Mouse (Mus musculus) neural tube, embryonic 14.5 days (tissue): ENCODE results near the gene Dact3. TPM values are rescaled to one million over a fixed set of nuclear protein-coding genes. Genes with fewer than 3 reads are reported as not detected.

Experiments used
- ATAC-seq: fragments of 200-750 bp; cut with Nextera tagmentation; 2 replicates; pipeline ENCODE4 v1.8.0; 2017; ENCODE audit warnings: low read depth, mild to moderate bottlenecking, moderate TSS enrichment, moderate library complexity
- H3K27ac ChIP-seq: fragments of 300-500 bp; sonication (generic); 2 replicates; pipeline ENCODE4 v1.5.1; 2014; ENCODE audit warnings: low read depth, mild to moderate bottlenecking, control low read depth, low read length, moderate library complexity, mixed read lengths
- H3K27me3 ChIP-seq: fragments of 300-500 bp; sonication (generic); 2 replicates; pipeline ENCODE4 v1.6.1; 2014; ENCODE audit warnings: low read length; ENCODE audit not compliant: control insufficient read depth, insufficient read depth
- H3K36me3 ChIP-seq: fragments of 300-500 bp; sonication (generic); 2 replicates; pipeline ENCODE4 v1.6.1; 2014; ENCODE audit warnings: low read length, mixed read lengths; ENCODE audit not compliant: control insufficient read depth, insufficient read depth
- H3K4me1 ChIP-seq: fragments of 300-500 bp; sonication (generic); 2 replicates; pipeline ENCODE4 v1.6.1; 2014; ENCODE audit warnings: low read length; ENCODE audit not compliant: control insufficient read depth, insufficient read depth
- H3K4me2 ChIP-seq: fragments of 300-500 bp; sonication (generic); 2 replicates; pipeline ENCODE4 v1.6.1; 2014; ENCODE audit warnings: mild to moderate bottlenecking, low read depth, low read length, control low read depth
- H3K4me3 ChIP-seq: fragments of 300-500 bp; sonication (generic); 2 replicates; pipeline ENCODE4 v1.5.1; 2014; ENCODE audit warnings: low read depth, low read length, control low read depth, mixed read lengths
- H3K9ac ChIP-seq: fragments of 300-500 bp; sonication (generic); replicated peaks from 2 replicates; pipeline ENCODE4 v1.6.1; 2014; ENCODE audit warnings: low read depth, mild to moderate bottlenecking, control low read depth, low read length, mixed read lengths
- H3K9me3 ChIP-seq: fragments of 300-500 bp; sonication (generic); 2 replicates; pipeline ENCODE4 v1.6.1; 2016; ENCODE audit warnings: low read length; ENCODE audit not compliant: control insufficient read depth
- WGBS: fragments of 180-500 bp; shearing (Covaris S2); extraction: QIAGEN DNeasy Blood & Tissue Kit; methylation state at CpG from one replicate; pipeline ENCODE4 v1.1.7; 2014; 5-methylcytosine and 5-hydroxymethylcytosine counted together
- polyA plus RNA-seq: library from polyadenylated mRNA; unstranded; fragments of >200 nt; fragmentation: Nextera tagmentation; extraction: Ambion mirVana; gene quantifications from 2 replicates; pipeline ENCODE4 v1.2.1, GENCODE M21; 2014

Gene Dact3
- polyA plus RNA-seq, 1 experiment from 2014 or later = 6.1 TPM

- ATAC-seq = no peak
- Histone ChIP-seq H3K4me1 (peaks cover 11% of the 10 kb centered on the region; the same call in 1 of the 2 replicates), H3K9ac (no peak overlapping the region), H3K36me3 (no peaks in the 10 kb centered on the region), H3K4me3 (no peak overlapping the region), H3K9me3 (no peaks in the 10 kb centered on the region), H3K27me3 (peaks cover 8% of the 10 kb centered on the region), H3K4me2 (no peak overlapping the region), H3K27ac (no peak overlapping the region)
- 5% methylated on average over 6 of the region's 6 CpGs for WGBS
Measured at GRCm38 (mm10) chr7:16893612-16894011, 18.5 kb downstream of the Dact3 start.

- no peak overlapping the region for H3K4me3 ChIP-seq
- peak; percentile 18; the same call in 1 of the 2 replicates for ATAC-seq
- peaks cover 8% of the 10 kb centered on the region for H3K27me3 ChIP-seq
- no peaks in the 10 kb centered on the region for H3K9me3 ChIP-seq
- WGBS = 0% methylated on average over 4 of the region's 4 CpGs
- no peak overlapping the region for H3K9ac ChIP-seq
- H3K4me1 ChIP-seq = peaks cover 11% of the 10 kb centered on the region; the same call in 1 of the 2 replicates
- H3K4me2 ChIP-seq = peak overlapping the region; percentile 47; the same call in 1 of the 2 replicates
- no peaks in the 10 kb centered on the region for H3K36me3 ChIP-seq
- no peak overlapping the region for H3K27ac ChIP-seq
Measured at GRCm38 (mm10) chr7:16894279-16894678, 19.2 kb downstream of the Dact3 start.

GRCm38 (mm10) chr7:16895000-16895399 is 19.9 kb downstream of the Dact3 start:
- Histone ChIP-seq H3K4me2 (peak overlapping the region; percentile 47), H3K36me3 (no peaks in the 10 kb centered on the region), H3K9ac (no peak overlapping the region), H3K27ac (no peak overlapping the region), H3K4me3 (peak overlapping the region; percentile 16; the same call in 1 of the 2 replicates), H3K9me3 (no peaks in the 10 kb centered on the region), H3K27me3 (peaks cover 8% of the 10 kb centered on the region), H3K4me1 (peaks cover 11% of the 10 kb centered on the region; the same call in 1 of the 2 replicates)
- under 1% methylated on average over 23 of the region's 24 CpGs for WGBS
- peak; percentile 12 for ATAC-seq

DNA sequence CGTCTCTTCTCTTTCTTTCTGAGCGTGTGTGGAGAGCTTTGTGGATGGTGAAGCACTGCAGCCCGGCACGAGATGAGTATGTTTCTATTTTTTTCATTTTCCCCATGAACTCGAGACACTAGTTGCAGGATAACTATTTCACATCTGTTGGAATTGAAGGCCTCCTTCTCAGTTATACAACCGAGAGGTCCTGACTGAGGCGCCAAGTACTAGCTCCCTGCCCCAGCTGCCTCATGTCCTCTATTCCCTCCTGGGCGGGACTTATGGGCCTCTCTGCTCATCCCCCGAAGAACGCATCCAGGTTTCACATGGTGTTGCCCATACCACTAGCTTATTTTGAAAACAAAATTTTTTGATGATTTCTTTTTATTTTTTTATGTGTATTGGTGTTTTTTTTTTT is 20.4 kb downstream of the Dact3 start:
- H3K9ac ChIP-seq = no peak overlapping the region

DNA sequence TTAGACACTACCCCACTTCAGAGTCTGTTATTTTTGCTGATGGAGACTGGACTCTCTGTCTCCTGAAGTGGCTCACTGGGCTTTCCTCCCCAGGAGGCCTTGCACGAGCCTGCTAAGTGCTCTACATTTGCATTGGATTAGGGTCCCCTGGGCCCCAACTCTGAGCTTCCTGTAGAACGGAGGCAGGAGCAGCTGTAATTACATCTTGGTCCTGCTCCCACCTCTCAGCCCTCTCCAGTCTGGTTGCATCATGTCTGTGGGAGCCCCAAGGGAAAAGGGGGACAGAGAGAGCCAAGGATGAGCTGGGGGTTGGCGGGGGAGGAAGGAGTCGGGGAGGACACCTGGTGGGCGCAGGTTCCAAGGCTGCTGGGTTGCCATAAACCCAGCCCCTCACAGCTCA is 25.4 kb downstream of the Dact3 start:
- Histone ChIP-seq H3K4me1 (no peaks in the 10 kb centered on the region; the same call in 1 of the 2 replicates), H3K36me3 (no peaks in the 10 kb centered on the region), H3K9ac (no peak overlapping the region), H3K4me2 (no peak overlapping the region), H3K27ac (no peak overlapping the region), H3K9me3 (no peaks in the 10 kb centered on the region), H3K4me3 (no peak overlapping the region), H3K27me3 (no peaks in the 10 kb centered on the region)
- ATAC-seq = 0 out of 2 replicates have a peak, but pooled peaks have one; percentile 19
- WGBS = 10% methylated on average over 5 of the region's 5 CpGs

More for the DNA sequence above, 20.4 kb downstream of the Dact3 start:
- 24% methylated on average over 10 of the region's 10 CpGs for WGBS
- H3K9me3 ChIP-seq = no peaks in the 10 kb centered on the region
- no peak overlapping the region for H3K27ac ChIP-seq
- no peak overlapping the region; the same call in 1 of the 2 replicates for H3K4me3 ChIP-seq
- ATAC-seq = no peak
- peaks cover 5% of the 10 kb centered on the region; the same call in 1 of the 2 replicates for H3K27me3 ChIP-seq
- H3K36me3 ChIP-seq = no peaks in the 10 kb centered on the region
- peaks cover 11% of the 10 kb centered on the region; the same call in 1 of the 2 replicates for H3K4me1 ChIP-seq
- H3K4me2 ChIP-seq = peak overlapping the region; percentile 47

DNA sequence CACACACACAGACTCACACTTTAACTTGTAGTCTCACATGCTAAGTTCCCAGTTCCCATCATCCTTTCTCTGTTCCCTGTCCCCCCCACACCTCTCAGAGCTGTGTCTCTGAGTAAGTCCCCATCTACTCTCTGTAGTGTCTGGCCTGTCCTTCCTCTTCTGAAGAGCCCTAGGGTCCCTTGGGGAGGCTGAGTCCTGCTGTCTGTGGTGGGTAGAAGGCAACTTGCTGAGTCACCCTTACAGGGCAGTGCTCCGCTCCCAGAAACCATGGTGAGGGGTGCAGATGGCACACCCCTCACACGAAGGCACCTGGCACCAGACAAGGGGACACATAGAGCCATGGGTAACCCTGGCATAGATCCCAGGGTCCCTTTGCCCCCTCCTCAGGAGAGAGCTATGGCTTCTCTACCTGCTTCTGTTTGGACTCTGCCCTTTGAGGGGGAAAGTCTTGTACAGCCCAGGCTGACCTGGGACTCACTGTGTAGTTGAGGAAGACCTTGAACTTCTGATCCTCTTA is 28.4 kb downstream of the Dact3 start:
- H3K9me3 ChIP-seq = no peaks in the 10 kb centered on the region
- H3K9ac ChIP-seq = no peak overlapping the region
- no peaks in the 10 kb centered on the region; the same call in 1 of the 2 replicates for H3K4me1 ChIP-seq
- H3K4me3 ChIP-seq = no peak overlapping the region
- no peaks in the 10 kb centered on the region for H3K27me3 ChIP-seq
- no peak overlapping the region for H3K4me2 ChIP-seq
- no peak for ATAC-seq
- no peak overlapping the region for H3K27ac ChIP-seq
- H3K36me3 ChIP-seq = no peaks in the 10 kb centered on the region
- WGBS = 84% methylated on average over 2 of the region's 2 CpGs

GRCm38 (mm10) chr7:16904120-16904675 is 29.1 kb downstream of the Dact3 start:
- no peak for ATAC-seq
- WGBS = 54% methylated on average over 8 of the region's 10 CpGs
- H3K36me3 ChIP-seq = no peaks in the 10 kb centered on the region

DNA sequence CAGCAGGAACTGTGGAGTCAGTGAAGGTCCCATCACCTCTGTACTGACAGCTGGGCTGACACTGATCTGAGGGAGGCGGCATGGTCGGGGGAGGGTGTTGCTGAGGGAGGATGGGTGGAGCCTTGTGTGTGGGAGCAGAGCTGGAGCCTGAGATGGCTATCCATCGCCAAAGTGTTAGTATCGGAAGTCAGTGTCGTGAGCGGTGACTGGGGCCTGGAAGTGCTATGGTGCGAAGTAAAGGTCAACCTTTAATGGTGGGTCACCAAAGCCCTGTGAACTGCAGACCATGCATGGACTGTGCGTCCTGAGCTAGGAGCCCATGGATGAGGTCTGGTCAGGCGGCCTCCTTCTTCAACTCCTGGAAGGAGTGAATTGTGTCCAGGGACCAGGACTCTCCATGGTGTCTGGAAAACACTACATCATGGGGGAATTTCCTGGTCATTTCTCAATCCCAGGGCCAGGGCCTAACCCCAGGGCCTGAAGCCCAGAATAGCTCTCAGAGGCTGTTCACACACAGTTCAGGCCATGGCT is 30.4 kb downstream of the Dact3 start:
- no peak for ATAC-seq
- Histone ChIP-seq H3K4me3 (no peak overlapping the region), H3K4me2 (no peak overlapping the region), H3K9ac (no peak overlapping the region), H3K9me3 (no peaks in the 10 kb centered on the region), H3K27ac (no peak overlapping the region), H3K27me3 (no peaks in the 10 kb centered on the region), H3K36me3 (no peaks in the 10 kb centered on the region), H3K4me1 (no peaks in the 10 kb centered on the region; the same call in 1 of the 2 replicates)
- WGBS = 54% methylated on average over 9 of the region's 9 CpGs

More at GRCm38 (mm10) chr7:16904120-16904675, 29.1 kb downstream of the Dact3 start:
- H3K9ac ChIP-seq = no peak overlapping the region
- no peak overlapping the region for H3K27ac ChIP-seq
- no peaks in the 10 kb centered on the region; the same call in 1 of the 2 replicates for H3K4me1 ChIP-seq
- no peaks in the 10 kb centered on the region for H3K27me3 ChIP-seq
- no peaks in the 10 kb centered on the region for H3K9me3 ChIP-seq
- no peak overlapping the region for H3K4me2 ChIP-seq
- H3K4me3 ChIP-seq = no peak overlapping the region

DNA sequence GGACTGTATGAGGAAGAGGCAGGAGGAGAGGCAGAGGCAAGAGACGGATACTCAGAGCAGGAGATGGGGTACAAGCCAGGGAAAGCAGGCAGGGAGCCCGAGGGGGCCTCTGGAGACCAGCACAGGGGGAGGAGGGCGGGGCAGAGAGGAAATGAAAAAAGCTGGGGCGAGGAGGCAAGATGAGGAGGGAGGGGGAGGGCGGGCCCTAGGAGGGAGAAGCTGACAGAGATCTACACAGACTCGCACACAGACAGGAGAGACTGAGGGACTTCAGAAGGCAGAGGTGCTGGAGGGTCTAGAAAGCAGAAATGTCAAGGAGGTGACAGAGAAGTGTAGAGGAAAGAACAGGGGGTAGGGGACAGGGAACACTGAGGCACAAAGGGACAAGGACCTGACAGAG is 31.2 kb downstream of the Dact3 start, which contains the start of gene Ptgir:
TSS of gene Ptgir (plus strand) at position 210 of the 400 bp plus-strand sequence.
- Histone ChIP-seq H3K36me3 (no peaks in the 10 kb centered on the region), H3K9me3 (no peaks in the 10 kb centered on the region), H3K27me3 (no peaks in the 10 kb centered on the region), H3K4me1 (no peaks in the 10 kb centered on the region), H3K4me3 (no peak within 1 kb of the TSS), H3K9ac (0 out of 2 replicates have a peak within 1 kb of the TSS, but pooled peaks have one; percentile 8), H3K27ac (no peak within 1 kb of the TSS), H3K4me2 (no peak within 1 kb of the TSS)
- WGBS = 15% methylated on average over 6 of the region's 6 CpGs
- ATAC-seq = no peak
